Mouse (Mus musculus) neutrophil, adult 83 days (primary cell): Measurements from ENCODE around the gene Ptpn1. TPM values are rescaled to one million over a fixed set of nuclear protein-coding genes. Genes with fewer than 3 reads are reported as not detected.

ENCODE experiments used
- total RNA-seq, 2 experiments: library from RNA; stranded (reverse); gene quantifications; one replicate each; pipeline ENCODE4 v1.2.4; 2023

The Ptpn1 gene
- 100 to 1,000 TPM; 138 to 161 TPM for total RNA-seq

DNA sequence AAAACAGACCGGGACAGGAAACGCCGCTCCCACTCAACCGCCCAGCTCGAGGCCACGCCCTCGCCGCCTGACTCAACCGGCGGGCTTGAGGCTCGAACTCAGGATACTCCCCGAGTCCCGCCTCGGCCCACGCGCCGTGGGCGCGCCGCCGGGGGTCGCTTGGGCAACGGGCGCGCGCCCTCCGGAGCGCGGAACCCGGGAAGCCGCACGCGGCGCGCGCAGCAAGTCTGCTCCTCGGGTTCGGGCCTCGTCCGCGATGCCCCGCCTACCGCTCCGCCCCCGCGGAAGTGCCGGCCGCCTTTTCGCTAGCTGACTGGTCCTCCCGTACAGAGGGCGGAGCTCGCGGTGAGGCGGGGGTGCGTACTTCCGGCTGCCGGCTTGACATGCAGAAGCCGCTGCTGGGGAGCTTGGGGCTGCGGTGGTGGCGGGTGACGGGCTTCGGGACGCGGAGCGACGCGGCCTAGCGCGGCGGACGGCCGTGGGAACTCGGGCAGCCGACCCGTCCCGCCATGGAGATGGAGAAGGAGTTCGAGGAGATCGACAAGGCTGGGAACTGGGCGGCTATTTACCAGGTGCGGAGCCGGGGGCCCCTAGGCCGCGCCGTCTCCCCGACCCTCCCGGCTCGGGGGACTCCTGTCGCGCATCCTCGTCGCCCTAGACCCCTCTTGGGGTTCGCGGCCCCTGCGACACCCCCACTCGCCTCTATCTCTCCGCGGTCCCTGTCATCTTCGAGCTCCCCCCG is at the start of gene Ptpn1:
Gene Ptpn1 (plus strand): TSS at position 73 of the 742 bp plus-strand sequence.

DNA sequence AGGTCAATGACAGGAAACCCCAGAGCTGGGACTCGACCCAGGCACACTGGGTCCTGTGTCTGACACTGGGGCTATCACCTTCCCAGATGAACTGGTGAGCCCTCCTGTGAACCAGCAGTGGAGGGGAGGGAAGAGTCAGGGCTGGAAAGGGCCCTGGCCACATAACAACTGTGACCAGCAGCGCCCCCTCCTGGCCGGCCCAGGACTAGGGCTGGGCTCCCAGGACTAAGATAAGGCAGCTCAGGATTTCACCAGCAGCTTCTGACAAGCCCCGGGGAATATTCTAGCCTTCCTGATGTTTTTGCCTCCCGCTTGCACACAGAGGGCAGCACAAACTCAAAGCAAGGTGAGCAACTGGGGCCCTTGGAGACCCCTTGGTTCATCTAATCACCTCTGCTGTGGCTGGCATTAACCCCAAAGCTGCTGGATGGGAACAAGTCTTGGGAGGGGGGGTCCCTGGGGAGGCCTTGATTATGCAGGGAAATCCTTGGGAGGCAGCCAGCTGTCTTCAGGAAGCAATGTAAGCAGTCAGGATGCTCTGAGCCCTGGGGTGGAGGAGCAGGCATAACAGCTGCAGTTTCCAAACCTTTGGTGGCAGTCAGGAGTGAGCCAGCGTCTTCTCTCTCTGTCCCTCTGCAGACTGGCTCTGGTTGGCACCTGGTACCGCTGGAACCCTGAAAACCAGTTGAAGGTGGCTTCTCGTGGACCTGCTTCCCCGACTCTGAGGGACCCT is 78.2 kb downstream of the Ptpn1 start, which contains the start of gene Ripor3:
Gene Ripor3 (minus strand): TSS at position 683 of the 733 bp plus-strand sequence.

Other genes with a start within 250 kb of the Ptpn1 start
- 100 to 1,000 TPM; 360 to 428 TPM for gene Cebpb, start 243.1 kb upstream of the Ptpn1 start, total RNA-seq
- 100 to 1,000 TPM; 103 to 105 TPM for gene Tmem189, start 242.2 kb upstream of the Ptpn1 start, total RNA-seq
- gene Ripor3, start 78.6 kb downstream of the Ptpn1 start, total RNA-seq = under 1 TPM in 1 of 2 experiments, not detected in 1; 0.72 TPM
- gene Pard6b, start 148.9 kb downstream of the Ptpn1 start, total RNA-seq = not detected